Mouse (Mus musculus): Measurements from ENCODE around the gene Cfc1. TPM values are rescaled to one million over a fixed set of nuclear protein-coding genes. Genes with fewer than 3 reads are reported as not detected.
"Not testable (repeated sequence)": the region's sequence is repeated elsewhere in the genome, so short reads cannot be mapped to it uniquely, and the experiment has no call there.

The Cfc1 gene
- total and polyA plus RNA-seq, 3 experiments: not detected

GRCm38 (mm10) chr1:34513068-34513467 lies 22.4 kb upstream of the Cfc1 start:
- Histone ChIP-seq H3K4me3 (ENCODE audit: control insufficient read depth in 1 of 2, insufficient read depth in 1 of 2, low read depth in 2 of 2, low read length in 2 of 2) (no peak overlapping the region), H3K9me3 (replicated peaks; ENCODE audit: insufficient read depth, low read length) (no peaks in the 10 kb centered on the region), H3K36me3 (ENCODE audit: control insufficient read depth in 1 of 2, insufficient read depth in 2 of 2, low read length in 2 of 2) (no peaks in the 10 kb centered on the region), H3K4me1 (ENCODE audit: control insufficient read depth in 1 of 2, insufficient read depth in 2 of 2, low read length in 2 of 2) (0 out of 4 replicates have a peak, but pooled peaks cover 0 to 4% of the 10 kb centered on the region in 2 experiments), H3K79me2 (ENCODE audit: control insufficient read depth, insufficient read depth, low read length, poor library complexity) (no peaks in the 10 kb centered on the region), H3K27ac (ENCODE audit: control insufficient read depth, low read depth, low read length) (no peak overlapping the region), H3K27me3 (ENCODE audit: control insufficient read depth in 1 of 2, insufficient read depth in 2 of 2, low read length in 2 of 2) (no peaks in the 10 kb centered on the region), H3K9ac (ENCODE audit: control insufficient read depth, low read depth, low read length, poor library complexity, severe bottlenecking) (no peak overlapping the region)
- TF ChIP-seq HCFC1 (IDR thresholded peaks at IDR 0.05; ENCODE audit: low read depth, low read length) (no peak), USF1 (IDR thresholded peaks at IDR 0.05; ENCODE audit: low read depth, low read length) (no peak), CHD2 (IDR thresholded peaks at IDR 0.05; ENCODE audit: low read length) (no peak), USF2 (IDR thresholded peaks at IDR 0.05; ENCODE audit: borderline replicate concordance in 1 of 2, insufficient read depth in 1 of 2, low read depth in 1 of 2, low read length in 2 of 2) (no peak), ZMIZ1 (IDR thresholded peaks at IDR 0.05; ENCODE audit: low read depth, low read length) (no peak), BHLHE40 (IDR thresholded peaks at IDR 0.05; ENCODE audit: borderline replicate concordance, low read depth, low read length) (no peak), MEF2A (IDR thresholded peaks at IDR 0.05; ENCODE audit: extremely low read depth, insufficient replicate concordance, low read depth, low read length, poor library complexity, severe bottlenecking) (no peak)
- DNase-seq (ENCODE audit: low read depth, low spot score): no peak

GRCm38 (mm10) chr1:34516595-34516994 lies 18.9 kb upstream of the Cfc1 start:
- TF ChIP-seq TCF12 (IDR thresholded peaks at IDR 0.05; ENCODE audit: low read depth, low read length) (no peak), SMC3 (IDR thresholded peaks at IDR 0.05; ENCODE audit: low read depth, low read length) (no peak), MAZ (IDR thresholded peaks at IDR 0.05; ENCODE audit: low read depth, low read length) (no peak), CHD1 (IDR thresholded peaks at IDR 0.05; ENCODE audit: low read depth, low read length) (no peak), SIN3A (IDR thresholded peaks at IDR 0.05; ENCODE audit: low read length) (peak; percentile 68; the same call in 1 of the 2 replicates), MXI1 (IDR thresholded peaks at IDR 0.05; ENCODE audit: low read depth, low read length) (peak; percentile 46; the same call in 1 of the 2 replicates), MAX (IDR thresholded peaks at IDR 0.05; ENCODE audit: low read length) (peak; percentile 55; the same call in 1 of the 2 replicates), RCOR1 (IDR thresholded peaks at IDR 0.05; ENCODE audit: low read depth, low read length) (no peak), BHLHE40 (IDR thresholded peaks at IDR 0.05; ENCODE audit: borderline replicate concordance, low read depth, low read length) (no peak)
- peak; percentile 58 for DNase-seq (ENCODE audit: low read depth, low spot score)
- H3K79me2 ChIP-seq (ENCODE audit: control insufficient read depth, insufficient read depth, low read length, poor library complexity): no peaks in the 10 kb centered on the region

GRCm38 (mm10) chr1:34517297-34517696 lies 18.2 kb upstream of the Cfc1 start:
- not testable (repeated sequence) for H3K4me1 ChIP-seq (ENCODE audit: control insufficient read depth in 1 of 2, insufficient read depth in 2 of 2, low read length in 2 of 2)

More at GRCm38 (mm10) chr1:34516595-34516994, 18.9 kb upstream of the Cfc1 start:
- Histone ChIP-seq H3K4me3 (ENCODE audit: control insufficient read depth in 1 of 2, insufficient read depth in 1 of 2, low read depth in 2 of 2, low read length in 2 of 2) (no peak overlapping the region), H3K4me1 (ENCODE audit: control insufficient read depth in 1 of 2, insufficient read depth in 2 of 2, low read length in 2 of 2) (no peaks in the 10 kb centered on the region), H3K9ac (ENCODE audit: control insufficient read depth, low read depth, low read length, poor library complexity, severe bottlenecking) (no peak overlapping the region), H3K27me3 (ENCODE audit: control insufficient read depth in 1 of 2, insufficient read depth in 2 of 2, low read length in 2 of 2) (peaks cover 0 to 6% of the 10 kb centered on the region in 2 experiments; a peak in 1 of 4 replicates), H3K27ac (ENCODE audit: control insufficient read depth, low read depth, low read length) (no peak overlapping the region), H3K36me3 (ENCODE audit: control insufficient read depth in 1 of 2, insufficient read depth in 2 of 2, low read length in 2 of 2) (no peaks in the 10 kb centered on the region), H3K9me3 (replicated peaks; ENCODE audit: insufficient read depth, low read length) (no peaks in the 10 kb centered on the region)

GRCm38 (mm10) chr1:34517797-34518196 lies 17.7 kb upstream of the Cfc1 start:
- H3K4me1 ChIP-seq (ENCODE audit: control insufficient read depth in 1 of 2, insufficient read depth in 2 of 2, low read length in 2 of 2); DNase-seq (ENCODE audit: low read depth, low spot score); H3K9ac ChIP-seq (ENCODE audit: control insufficient read depth, low read depth, low read length, poor library complexity, severe bottlenecking); H3K27ac ChIP-seq (ENCODE audit: control insufficient read depth, low read depth, low read length); H3K9me3 ChIP-seq (replicated peaks; ENCODE audit: insufficient read depth, low read length); H3K27me3 ChIP-seq (ENCODE audit: control insufficient read depth in 1 of 2, insufficient read depth in 2 of 2, low read length in 2 of 2); H3K4me3 ChIP-seq (ENCODE audit: control insufficient read depth in 1 of 2, insufficient read depth in 1 of 2, low read depth in 2 of 2, low read length in 2 of 2); H3K36me3 ChIP-seq (ENCODE audit: control insufficient read depth in 1 of 2, insufficient read depth in 2 of 2, low read length in 2 of 2); H3K79me2 ChIP-seq (ENCODE audit: control insufficient read depth, insufficient read depth, low read length, poor library complexity): not testable (repeated sequence)

More at GRCm38 (mm10) chr1:34517297-34517696, 18.2 kb upstream of the Cfc1 start:
- H3K79me2 ChIP-seq (ENCODE audit: control insufficient read depth, insufficient read depth, low read length, poor library complexity); H3K4me3 ChIP-seq (ENCODE audit: control insufficient read depth in 1 of 2, insufficient read depth in 1 of 2, low read depth in 2 of 2, low read length in 2 of 2); H3K27ac ChIP-seq (ENCODE audit: control insufficient read depth, low read depth, low read length); H3K27me3 ChIP-seq (ENCODE audit: control insufficient read depth in 1 of 2, insufficient read depth in 2 of 2, low read length in 2 of 2); H3K9ac ChIP-seq (ENCODE audit: control insufficient read depth, low read depth, low read length, poor library complexity, severe bottlenecking); H3K36me3 ChIP-seq (ENCODE audit: control insufficient read depth in 1 of 2, insufficient read depth in 2 of 2, low read length in 2 of 2); H3K9me3 ChIP-seq (replicated peaks; ENCODE audit: insufficient read depth, low read length); DNase-seq (ENCODE audit: low read depth, low spot score): not testable (repeated sequence)
